ENCODE assay signal across 23 mouse cellular contexts in genomic region chr17:91182574-91182973, GRCm38 (mm10).
DNase-seq lines count a peak whose midpoint lies in the region; ATAC-seq lines count a peak whose summit lies in the region.
"Had no signal": no experiment of that assay in that cellular context is flagged by ENCODE, and none has a peak within 500 bp of the region (broad histone marks: within the 10 kb centered on the region; RNA-seq: fewer than 3 reads in every experiment).

No protein-coding gene starts in this region.

- ATAC-seq in embryonic facial prominence, embryonic 11.5 days (replicated peaks; ENCODE audit: insufficient number of reproducible peaks, low FRiP score, low TSS enrichment, low read depth): no peak
- peak; percentile 72; the same call in 1 of the 2 replicates for ATAC-seq in limb, embryonic 15.5 days (ENCODE audit: insufficient number of reproducible peaks, low FRiP score, low TSS enrichment, low read depth)
- ATAC-seq: activated CD4-positive, CD25-positive, alpha-beta regulatory T cell, adult 4 months; CD4-positive, CD25-positive, alpha-beta regulatory T cell, adult 4 months; forebrain, embryonic 13.5 days; forebrain, embryonic 15.5 days; forebrain, postnatal 0 days; Patski had no signal

- WGBS in embryonic facial prominence, embryonic 11.5 days: 63% methylated on average over 4 of the region's 4 CpGs
- whole genome bisulfite sequencing in embryonic facial prominence, embryonic 10.5 days: 76% methylated on average over 4 of the region's 4 CpGs
- WGBS in limb, embryonic 15.5 days: 33% methylated on average over 4 of the region's 4 CpGs

- H3K4me2 ChIP-seq in embryonic facial prominence, embryonic 11.5 days (ENCODE audit: low read depth, low read length): no peak overlapping the region
- H3K4me2 ChIP-seq in limb, embryonic 15.5 days: no peak overlapping the region
- H3K4me2 ChIP-seq: embryonic facial prominence, embryonic 12.5 days; forebrain, embryonic 13.5 days; forebrain, embryonic 15.5 days had no signal

- H3K4me1 ChIP-seq in embryonic facial prominence, embryonic 11.5 days (ENCODE audit: control insufficient read depth, insufficient read depth, low read length): no peaks in the 10 kb centered on the region
- H3K4me1 ChIP-seq in embryonic facial prominence, embryonic 10.5 days: no peaks in the 10 kb centered on the region
- no peaks in the 10 kb centered on the region for H3K4me1 ChIP-seq in limb, embryonic 15.5 days
- H3K4me1 ChIP-seq: embryonic facial prominence, embryonic 12.5 days; forebrain, embryonic 13.5 days had no signal

- H3K27me3 ChIP-seq in embryonic facial prominence, embryonic 11.5 days (ENCODE audit: control insufficient read depth, insufficient read depth, low read length): no peaks in the 10 kb centered on the region
- no peaks in the 10 kb centered on the region for H3K27me3 ChIP-seq in embryonic facial prominence, embryonic 10.5 days (replicated peaks; ENCODE audit: low read depth, poor library complexity, severe bottlenecking)
- no peaks in the 10 kb centered on the region for H3K27me3 ChIP-seq in limb, embryonic 15.5 days
- H3K27me3 ChIP-seq: CH12.LX; embryonic facial prominence, embryonic 12.5 days; forebrain, embryonic 13.5 days; forebrain, embryonic 15.5 days; Patski had no signal

- H3K9ac ChIP-seq in embryonic facial prominence, embryonic 11.5 days (replicated peaks; ENCODE audit: low read length): no peak overlapping the region
- no peak overlapping the region for H3K9ac ChIP-seq in limb, embryonic 15.5 days
- H3K9ac ChIP-seq: embryonic facial prominence, embryonic 12.5 days; forebrain, embryonic 13.5 days; forebrain, embryonic 15.5 days; forebrain, postnatal 0 days had no signal

- peak; percentile 2 for DNase-seq in embryonic facial prominence, embryonic 11.5 days (ENCODE audit: low spot score)
- DNase-seq in embryonic facial prominence, embryonic 10.5 days (ENCODE audit: low spot score): no peak
- peak; percentile 18 for DNase-seq in forelimb bud, embryonic 11.5 days (ENCODE audit: low read depth, low spot score)
- no peak for DNase-seq in left cerebral cortex, adult 18-20 months (ENCODE audit: low spot score in 2 of 2)
- DNase-seq in kidney, postnatal 25 days: no peak
- DNase-seq: adrenal gland, adult 8-10 months; adrenal gland, postnatal 14 days; B cell, adult 2 months; cerebellum, adult 11 months; cerebellum, adult 18-20 months; cerebellum, adult 9-10 months; cerebellum, postnatal 10 days; cerebellum, postnatal 25 days; forebrain, postnatal 0 days had no signal

- H3K27ac ChIP-seq in embryonic facial prominence, embryonic 11.5 days (replicated peaks; ENCODE audit: low read depth, low read length): no peak overlapping the region
- H3K27ac ChIP-seq in embryonic facial prominence, embryonic 10.5 days (replicated peaks): no peak overlapping the region
- no peak overlapping the region for H3K27ac ChIP-seq in limb, embryonic 15.5 days
- H3K27ac ChIP-seq: embryonic facial prominence, embryonic 12.5 days; forebrain, embryonic 13.5 days; forebrain, embryonic 15.5 days had no signal

- no peaks in the 10 kb centered on the region for H3K36me3 ChIP-seq in embryonic facial prominence, embryonic 11.5 days (replicated peaks; ENCODE audit: control insufficient read depth, insufficient read depth, low read depth, low read length)
- no peaks in the 10 kb centered on the region for H3K36me3 ChIP-seq in embryonic facial prominence, embryonic 10.5 days (replicated peaks)
- no peaks in the 10 kb centered on the region for H3K36me3 ChIP-seq in limb, embryonic 15.5 days
- H3K36me3 ChIP-seq: embryonic facial prominence, embryonic 12.5 days; forebrain, embryonic 15.5 days; G1E had no signal

- H3K9me3 ChIP-seq in embryonic facial prominence, embryonic 11.5 days (replicated peaks; ENCODE audit: control insufficient read depth, low read length): no peaks in the 10 kb centered on the region
- no peaks in the 10 kb centered on the region for H3K9me3 ChIP-seq in embryonic facial prominence, embryonic 10.5 days
- no peaks in the 10 kb centered on the region for H3K9me3 ChIP-seq in limb, embryonic 15.5 days
- H3K9me3 ChIP-seq: embryonic facial prominence, embryonic 12.5 days; forebrain, embryonic 13.5 days; forebrain, embryonic 15.5 days; G1E had no signal

- H3K4me3 ChIP-seq in embryonic facial prominence, embryonic 11.5 days (ENCODE audit: low read depth, low read length): no peak overlapping the region
- no peak overlapping the region for H3K4me3 ChIP-seq in embryonic facial prominence, embryonic 10.5 days
- no peak overlapping the region for H3K4me3 ChIP-seq in limb, embryonic 15.5 days
- H3K4me3 ChIP-seq: embryonic facial prominence, embryonic 12.5 days; forebrain, embryonic 13.5 days; forebrain, embryonic 15.5 days had no signal

Comparison
In these comparisons a context has a peak if more than half of its experiments do, and no peak if none do; other contexts are left out.
1. DNase-seq: peak in embryonic facial prominence, embryonic 11.5 days (single experiment) and forelimb bud, embryonic 11.5 days (single experiment); none in embryonic facial prominence, embryonic 10.5 days (single experiment), left cerebral cortex, adult 18-20 months (0 of 2) and kidney, postnatal 25 days (0 of 2).